Mouse (Mus musculus) liver, embryonic 15.5 days (tissue): Measurements from ENCODE around the gene Ap3d1. TPM values are rescaled to one million over a fixed set of nuclear protein-coding genes. Genes with fewer than 3 reads are reported as not detected.

Experiments used
- ATAC-seq: fragments of 200-750 bp; cut with Nextera tagmentation; 2 replicates; pipeline ENCODE4 v1.8.0; 2017; ENCODE audit warnings: moderate number of reproducible peaks, mild to moderate bottlenecking, moderate library complexity; ENCODE audit not compliant: insufficient read depth
- H3K27ac ChIP-seq: fragments of 300-500 bp; sonication (generic); replicated peaks from 2 replicates; pipeline ENCODE4 v1.5.1; 2015; ENCODE audit warnings: mild to moderate bottlenecking, inconsistent platforms
- H3K27me3 ChIP-seq: fragments of 300-500 bp; sonication (generic); 2 replicates; pipeline ENCODE4 v1.6.1; 2015; ENCODE audit warnings: mild to moderate bottlenecking, inconsistent platforms
- H3K36me3 ChIP-seq: fragments of 300-500 bp; sonication (generic); replicated peaks from 2 replicates; pipeline ENCODE4 v1.6.1; 2015; ENCODE audit warnings: moderate library complexity, mild to moderate bottlenecking, inconsistent platforms
- H3K4me1 ChIP-seq: fragments of 300-500 bp; sonication (generic); replicated peaks from 2 replicates; pipeline ENCODE4 v1.6.1; 2015; ENCODE audit warnings: inconsistent platforms
- H3K4me2 ChIP-seq: fragments of 300-500 bp; sonication (generic); 2 replicates; pipeline ENCODE4 v1.6.1; 2015; ENCODE audit warnings: moderate library complexity, mild to moderate bottlenecking, inconsistent platforms
- H3K4me3 ChIP-seq: fragments of 300-500 bp; sonication (generic); replicated peaks from 2 replicates; pipeline ENCODE4 v1.5.1; 2015; ENCODE audit warnings: mild to moderate bottlenecking, inconsistent platforms
- H3K9ac ChIP-seq: fragments of 300-500 bp; sonication (generic); 2 replicates; pipeline ENCODE4 v1.6.1; 2015; ENCODE audit warnings: moderate library complexity, mild to moderate bottlenecking, inconsistent platforms
- H3K9me3 ChIP-seq: fragments of 300-500 bp; sonication (generic); replicated peaks from 2 replicates; pipeline ENCODE4 v1.6.1; 2016; ENCODE audit warnings: inconsistent platforms
- WGBS: fragments of 180-500 bp; shearing (Covaris S2); methylation state at CpG from one replicate; pipeline ENCODE4 v1.1.7; 2015; ENCODE audit warnings: mixed read lengths; ENCODE audit not compliant: insufficient replicate concordance; 5-methylcytosine and 5-hydroxymethylcytosine counted together
- polyA plus RNA-seq: library from polyadenylated mRNA; unstranded; fragments of >200 nt; fragmentation: Nextera tagmentation; extraction: Ambion mirVana; gene quantifications from 2 replicates; pipeline ENCODE4 v1.2.1, GENCODE M21; 2015

Ap3d1 gene
- polyA plus RNA-seq, 1 experiment from 2014 or later: 20.2 TPM

DNA sequence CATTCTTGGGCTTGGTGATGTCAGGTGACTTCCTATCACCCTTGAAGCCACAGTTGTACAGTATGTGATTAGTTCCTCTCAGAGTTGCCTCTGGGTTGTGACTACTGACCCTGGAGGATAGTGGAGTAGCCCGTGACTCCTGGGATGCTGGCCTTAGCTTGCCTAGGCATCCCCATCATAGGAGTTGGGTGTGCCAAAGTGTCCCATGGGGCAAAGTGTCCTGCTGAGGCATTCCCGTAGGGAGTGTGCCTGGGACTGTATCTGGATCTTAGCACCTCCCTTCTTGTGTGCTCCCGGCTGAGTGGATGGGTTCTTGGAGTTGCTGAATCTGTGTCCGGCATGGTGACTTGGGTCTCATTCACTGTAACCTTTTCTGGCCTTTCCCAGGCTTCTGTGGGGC, 32.9 kb upstream of the Ap3d1 start:
- Histone ChIP-seq H3K9ac (no peak overlapping the region), H3K9me3 (no peaks in the 10 kb centered on the region), H3K4me2 (no peak overlapping the region), H3K27ac (no peak overlapping the region), H3K4me1 (peaks cover 29% of the 10 kb centered on the region), H3K4me3 (no peak overlapping the region), H3K27me3 (no peaks in the 10 kb centered on the region), H3K36me3 (peaks cover 100% of the 10 kb centered on the region)
- ATAC-seq: peak; percentile 22; the same call in 1 of the 2 replicates
- 72% methylated on average over 4 of the region's 4 CpGs for WGBS

GRCm38 (mm10) chr10:80774549-80774948, 32.5 kb upstream of the Ap3d1 start:
- Histone ChIP-seq H3K36me3 (peaks cover 100% of the 10 kb centered on the region), H3K27ac (peak overlapping the region; percentile 60; the same call in 1 of the 2 replicates), H3K4me3 (no peak overlapping the region), H3K9me3 (no peaks in the 10 kb centered on the region), H3K9ac (peak overlapping the region; percentile 16; the same call in 1 of the 2 replicates), H3K4me2 (no peak overlapping the region), H3K27me3 (no peaks in the 10 kb centered on the region), H3K4me1 (peaks cover 29% of the 10 kb centered on the region)
- 27% methylated on average over 2 of the region's 2 CpGs for WGBS
- peak; percentile 79 for ATAC-seq

DNA sequence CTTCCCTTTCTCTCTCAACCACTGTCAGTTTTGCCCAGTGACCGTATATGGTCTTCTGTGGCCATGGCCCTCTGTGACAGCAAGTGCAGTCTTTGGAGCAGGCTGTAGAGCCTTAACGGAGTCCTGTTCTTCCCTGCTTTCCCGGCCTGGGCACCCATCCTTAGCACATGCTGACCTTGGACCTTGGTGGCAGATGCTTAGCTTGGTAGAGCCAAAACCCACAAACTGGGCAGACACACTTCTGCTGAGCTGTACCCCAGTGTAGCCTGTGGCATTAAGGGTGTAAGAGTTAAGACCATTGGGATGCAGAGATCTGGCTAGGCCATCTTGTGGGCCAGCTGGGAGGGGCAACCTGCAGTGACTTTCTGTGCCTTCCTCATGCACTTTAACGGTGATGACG, 31.8 kb upstream of the Ap3d1 start:
- WGBS: 68% methylated on average over 5 of the region's 5 CpGs
- peaks cover 29% of the 10 kb centered on the region for H3K4me1 ChIP-seq
- H3K4me2 ChIP-seq: no peak overlapping the region
- H3K4me3 ChIP-seq: no peak overlapping the region
- peak overlapping the region; percentile 60; the same call in 1 of the 2 replicates for H3K27ac ChIP-seq
- no peak for ATAC-seq
- peaks cover 98% of the 10 kb centered on the region for H3K36me3 ChIP-seq
- no peaks in the 10 kb centered on the region for H3K27me3 ChIP-seq
- no peaks in the 10 kb centered on the region for H3K9me3 ChIP-seq
- H3K9ac ChIP-seq: no peak overlapping the region

GRCm38 (mm10) chr10:80768365-80768764, 26.3 kb upstream of the Ap3d1 start:
- Histone ChIP-seq H3K4me2 (no peak overlapping the region), H3K4me3 (no peak overlapping the region), H3K9ac (no peak overlapping the region), H3K27ac (no peak overlapping the region), H3K36me3 (peaks cover 92% of the 10 kb centered on the region), H3K27me3 (no peaks in the 10 kb centered on the region), H3K4me1 (peaks cover 31% of the 10 kb centered on the region), H3K9me3 (no peaks in the 10 kb centered on the region)
- WGBS: 77% methylated on average over 6 of the region's 6 CpGs
- no peak for ATAC-seq

- Histone ChIP-seq H3K27me3 (no peaks in the 10 kb centered on the region), H3K4me2 (no peak overlapping the region), H3K27ac (peak overlapping the region; percentile 29; the same call in 1 of the 2 replicates), H3K9ac (no peak overlapping the region), H3K4me3 (no peak overlapping the region), H3K36me3 (peaks cover 71% of the 10 kb centered on the region), H3K4me1 (peaks cover 37% of the 10 kb centered on the region), H3K9me3 (no peaks in the 10 kb centered on the region)
- 82% methylated on average over 10 of the region's 10 CpGs for WGBS
- ATAC-seq: peak; percentile 50; the same call in 1 of the 2 replicates
Measured at GRCm38 (mm10) chr10:80766161-80766815, 24.2 kb upstream of the Ap3d1 start.

DNA sequence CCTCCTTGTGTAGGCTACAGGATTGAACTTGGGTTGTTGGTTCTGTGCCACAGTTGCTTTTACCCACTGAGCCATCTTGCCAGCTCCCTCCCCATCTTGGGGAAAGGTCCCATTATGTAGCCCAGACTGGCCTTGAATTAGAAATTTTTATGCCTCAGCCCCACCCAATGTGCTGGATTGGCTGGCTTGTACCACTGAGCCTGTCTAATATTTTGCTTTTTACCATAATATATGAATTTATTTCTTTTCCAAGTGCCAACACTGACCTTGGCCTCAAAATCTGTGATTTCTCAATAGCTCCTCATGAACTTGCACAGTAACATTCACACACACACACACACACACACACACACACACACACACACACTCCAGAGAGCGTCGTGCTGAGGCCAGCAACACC, 23.7 kb upstream of the Ap3d1 start:
- H3K4me1 ChIP-seq: peaks cover 42% of the 10 kb centered on the region
- ATAC-seq: no peak
- 0 out of 2 replicates have a peak overlapping the region, but pooled peaks have one; percentile 29 for H3K27ac ChIP-seq
- WGBS: 89% methylated on average over 2 of the region's 2 CpGs
- no peak overlapping the region for H3K9ac ChIP-seq
- no peak overlapping the region for H3K4me2 ChIP-seq
- peaks cover 66% of the 10 kb centered on the region for H3K36me3 ChIP-seq
- H3K4me3 ChIP-seq: no peak overlapping the region
- H3K9me3 ChIP-seq: no peaks in the 10 kb centered on the region
- H3K27me3 ChIP-seq: no peaks in the 10 kb centered on the region

- no peak overlapping the region for H3K4me2 ChIP-seq
- no peak overlapping the region for H3K27ac ChIP-seq
- H3K4me3 ChIP-seq: no peak overlapping the region
- peaks cover 52% of the 10 kb centered on the region for H3K36me3 ChIP-seq
- H3K9me3 ChIP-seq: no peaks in the 10 kb centered on the region
- no peak overlapping the region for H3K9ac ChIP-seq
- 62% methylated on average over 2 of the region's 2 CpGs for WGBS
- peaks cover 58% of the 10 kb centered on the region for H3K4me1 ChIP-seq
- no peaks in the 10 kb centered on the region for H3K27me3 ChIP-seq
- no peak for ATAC-seq
Measured at GRCm38 (mm10) chr10:80763502-80763901, 21.4 kb upstream of the Ap3d1 start.

DNA sequence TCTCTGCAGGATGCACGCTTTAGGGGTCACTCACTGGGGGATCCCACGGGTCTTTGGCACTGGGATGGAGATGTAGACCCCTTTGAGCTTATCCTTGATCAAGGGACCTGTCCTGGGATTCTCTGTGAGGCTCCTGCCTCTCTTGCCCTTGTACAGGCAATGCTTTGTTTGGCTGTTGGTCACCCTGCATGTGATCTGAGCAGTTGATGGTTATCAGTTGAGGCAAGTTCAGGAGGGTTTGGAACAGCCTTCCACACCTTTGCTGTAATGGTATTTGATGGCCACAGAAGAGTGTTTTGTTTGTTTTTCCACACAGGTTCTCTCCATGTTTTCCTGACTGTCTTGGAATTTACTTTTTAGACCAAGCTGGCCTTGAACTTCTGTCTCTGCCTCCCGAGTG, 19.8 kb upstream of the Ap3d1 start:
- peaks cover 38% of the 10 kb centered on the region for H3K36me3 ChIP-seq
- no peak overlapping the region for H3K4me2 ChIP-seq
- 60% methylated on average over 3 of the region's 3 CpGs for WGBS
- no peaks in the 10 kb centered on the region for H3K27me3 ChIP-seq
- H3K9me3 ChIP-seq: no peaks in the 10 kb centered on the region
- peaks cover 74% of the 10 kb centered on the region for H3K4me1 ChIP-seq
- no peak overlapping the region for H3K9ac ChIP-seq
- H3K27ac ChIP-seq: no peak overlapping the region
- ATAC-seq: no peak
- no peak overlapping the region for H3K4me3 ChIP-seq

- ATAC-seq: no peak
- Histone ChIP-seq H3K27me3 (no peaks in the 10 kb centered on the region), H3K4me2 (no peak overlapping the region), H3K9me3 (no peaks in the 10 kb centered on the region), H3K4me3 (no peak overlapping the region), H3K4me1 (peaks cover 79% of the 10 kb centered on the region), H3K27ac (no peak overlapping the region), H3K36me3 (peaks cover 28% of the 10 kb centered on the region), H3K9ac (no peak overlapping the region)
- WGBS: 72% methylated on average over 4 of the region's 4 CpGs
Measured at GRCm38 (mm10) chr10:80760596-80761524, 18.8 kb upstream of the Ap3d1 start.

- Histone ChIP-seq H3K4me2 (no peak overlapping the region), H3K4me1 (peaks cover 75% of the 10 kb centered on the region), H3K9ac (no peak overlapping the region), H3K27me3 (no peaks in the 10 kb centered on the region), H3K36me3 (peaks cover 7% of the 10 kb centered on the region), H3K27ac (no peak overlapping the region), H3K9me3 (no peaks in the 10 kb centered on the region), H3K4me3 (no peak overlapping the region)
- 66% methylated on average over 7 of the region's 7 CpGs for WGBS
- ATAC-seq: no peak
Measured at GRCm38 (mm10) chr10:80758651-80759050, 16.6 kb upstream of the Ap3d1 start.

- Histone ChIP-seq H3K36me3 (peaks cover 5% of the 10 kb centered on the region; the same call in 1 of the 2 replicates), H3K27me3 (no peaks in the 10 kb centered on the region), H3K27ac (no peak overlapping the region), H3K9ac (no peak overlapping the region), H3K4me2 (peak overlapping the region; percentile 81; the same call in 1 of the 2 replicates), H3K4me3 (peak overlapping the region; percentile 96; the same call in 1 of the 2 replicates), H3K9me3 (no peaks in the 10 kb centered on the region), H3K4me1 (peaks cover 75% of the 10 kb centered on the region)
- ATAC-seq: no peak
- WGBS: 47% methylated on average over 5 of the region's 5 CpGs
Measured at GRCm38 (mm10) chr10:80757717-80758116, 15.7 kb upstream of the Ap3d1 start.
